Mouse (Mus musculus) thymus, postnatal 14 days (tissue): ENCODE results near the gene Bckdha.

Experiments
- DNase-seq: peaks from one replicate; pipeline ENCODE4 v3.0.0; 2021

Bckdha gene

DNA sequence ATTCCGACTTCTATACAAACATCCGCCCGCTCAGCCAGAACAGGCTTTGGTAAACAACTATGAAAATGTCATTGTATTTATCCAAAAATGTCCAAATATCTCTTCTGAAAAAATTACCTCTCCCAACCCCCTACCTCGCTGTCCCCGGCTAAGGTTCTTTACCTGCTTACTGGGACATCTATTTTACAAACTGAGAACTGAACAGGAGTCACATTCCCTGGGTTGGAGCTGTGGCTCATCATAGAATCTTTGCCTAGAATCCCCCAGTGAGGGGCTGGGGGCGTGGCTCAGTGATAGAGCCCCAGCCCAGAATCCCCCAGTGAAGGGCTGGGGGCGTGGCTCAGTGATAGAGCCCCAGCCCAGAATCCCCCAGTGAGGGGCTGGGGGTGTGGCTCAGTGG lies 47.3 kb downstream of the Bckdha start:
- no peak for DNase-seq

DNA sequence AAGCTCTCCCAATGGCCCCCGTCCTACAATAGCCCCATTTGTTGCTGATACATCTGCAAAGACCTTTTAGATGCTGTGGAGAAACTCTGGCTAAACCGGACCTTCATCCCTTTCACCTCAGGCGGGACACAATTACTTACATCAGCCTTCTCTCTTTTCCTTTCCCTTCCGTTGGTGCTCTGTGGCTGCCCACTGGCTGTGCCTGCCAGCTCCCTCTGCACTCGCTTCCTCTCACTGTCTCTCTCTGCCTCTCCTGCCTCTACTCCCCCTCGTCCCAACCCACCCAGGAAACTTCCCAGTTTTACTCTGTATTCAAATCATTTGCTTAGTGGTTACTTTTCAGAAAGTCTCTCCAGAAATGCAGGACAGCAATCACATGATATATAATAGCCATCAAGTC lies 48.7 kb downstream of the Bckdha start:
- DNase-seq, result no peak

DNA sequence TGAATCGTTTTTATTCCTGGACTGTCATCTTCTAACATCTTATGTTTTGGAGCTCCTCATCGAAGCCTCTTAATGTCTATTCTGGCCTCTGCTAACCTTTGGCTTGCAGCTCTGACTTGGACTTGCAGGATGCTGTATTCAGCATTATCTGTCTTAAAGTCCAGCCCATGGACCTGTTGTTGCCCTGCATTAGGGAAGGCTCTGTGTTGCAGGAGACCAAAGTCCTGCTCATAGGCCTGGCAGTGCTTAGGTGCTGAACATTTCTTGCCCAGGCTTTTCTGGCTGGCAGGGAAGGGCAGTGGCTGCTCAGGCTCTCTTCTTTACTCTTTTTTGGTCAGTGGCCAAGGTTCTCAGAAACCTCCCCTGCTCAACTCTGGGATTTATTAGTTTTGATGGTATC lies 51.6 kb downstream of the Bckdha start:
- no peak for DNase-seq

DNA sequence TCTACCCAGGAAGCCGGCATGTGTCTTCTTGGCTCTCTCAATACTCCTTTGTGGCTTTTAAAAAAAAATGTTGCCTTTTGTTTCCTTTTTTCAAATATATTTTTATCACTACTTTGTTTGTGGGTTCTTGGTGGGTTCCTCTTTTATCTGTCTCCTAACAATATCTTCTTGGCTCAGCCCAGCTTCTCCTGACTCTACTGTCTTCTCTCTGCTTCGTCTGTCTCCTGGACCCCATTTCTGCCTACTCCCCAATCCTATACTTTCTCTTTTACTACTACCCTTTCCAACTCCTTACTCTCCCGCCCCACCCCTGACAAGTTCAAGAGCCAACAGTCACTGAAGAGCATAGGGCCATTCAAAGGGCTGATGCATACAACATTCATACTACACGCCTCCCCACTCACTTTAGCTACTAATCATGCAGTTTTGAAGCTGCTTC lies 52.1 kb downstream of the Bckdha start:
- no peak for DNase-seq

- DNase-seq, result no peak
Measured at GRCm38 (mm10) chr7:25601346-25601745, 57.4 kb downstream of the Bckdha start.

GRCm38 (mm10) chr7:25600666-25601065 lies 58.1 kb downstream of the Bckdha start:
- DNase-seq, result no peak

DNA sequence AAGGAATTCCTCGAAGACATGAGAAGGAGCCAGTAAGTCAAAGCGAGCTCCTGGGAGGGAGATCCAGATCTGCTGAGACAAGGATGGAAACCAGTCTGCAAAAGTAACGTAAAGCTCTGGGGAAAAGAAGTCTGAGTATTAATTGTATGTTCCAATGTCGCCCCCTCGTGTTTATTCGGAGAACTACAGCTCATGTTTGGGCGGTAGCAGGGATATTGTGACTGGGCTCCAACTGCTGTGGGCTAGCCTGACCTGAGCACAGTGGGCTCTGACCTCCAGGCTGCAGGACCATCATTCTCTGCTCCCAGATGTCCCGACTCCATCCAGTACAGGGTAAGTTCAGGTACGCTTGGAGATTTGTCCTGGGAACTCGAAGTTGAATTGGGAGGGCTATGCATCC lies 59.1 kb downstream of the Bckdha start:
- peak; percentile 76 for DNase-seq

GRCm38 (mm10) chr7:25593859-25594258 lies 64.9 kb downstream of the Bckdha start:
- no peak for DNase-seq

GRCm38 (mm10) chr7:25591226-25591625 lies 67.6 kb downstream of the Bckdha start:
- no peak for DNase-seq

DNA sequence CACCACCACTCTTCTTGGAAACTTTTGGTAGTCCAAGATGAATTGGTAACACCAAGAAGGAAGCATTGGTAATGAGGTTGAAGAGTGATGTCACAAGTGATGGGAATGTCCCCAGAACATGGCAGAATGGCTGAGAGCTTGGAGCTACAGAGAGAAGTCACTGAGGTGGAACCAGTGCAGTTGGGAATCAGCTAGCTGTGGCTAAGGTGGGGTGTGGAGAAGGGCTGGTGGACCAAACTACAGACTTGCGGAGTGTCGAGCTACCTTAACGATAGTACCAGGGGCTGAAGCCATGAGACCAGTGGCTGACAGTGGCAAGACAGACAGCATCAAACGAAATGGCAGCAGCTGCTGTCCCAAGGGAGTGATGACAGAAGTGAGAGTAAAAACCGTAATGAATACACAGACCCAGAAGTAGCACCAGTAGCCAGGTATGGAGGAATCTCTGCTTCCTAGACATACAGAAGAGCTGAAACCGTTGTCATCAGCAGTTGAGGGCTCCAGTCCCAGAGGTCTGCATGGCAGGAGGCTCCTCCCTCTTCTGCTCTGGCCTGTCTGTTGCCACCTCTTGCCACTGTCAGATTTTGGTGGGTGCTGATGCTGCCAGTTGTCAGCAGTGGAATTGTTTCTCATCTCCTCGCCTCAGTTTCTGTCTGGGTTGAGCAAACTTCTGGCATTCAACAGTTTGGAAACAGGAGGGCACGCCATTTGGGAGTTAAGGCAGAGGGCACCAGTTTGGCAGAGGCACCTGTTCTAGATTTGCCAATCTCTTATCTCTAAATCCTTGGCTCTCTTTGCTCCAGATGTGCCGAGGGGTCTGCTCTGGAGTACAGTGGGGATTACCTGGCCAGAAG lies 73.2 kb downstream of the Bckdha start:
- DNase-seq, result no peak

DNA sequence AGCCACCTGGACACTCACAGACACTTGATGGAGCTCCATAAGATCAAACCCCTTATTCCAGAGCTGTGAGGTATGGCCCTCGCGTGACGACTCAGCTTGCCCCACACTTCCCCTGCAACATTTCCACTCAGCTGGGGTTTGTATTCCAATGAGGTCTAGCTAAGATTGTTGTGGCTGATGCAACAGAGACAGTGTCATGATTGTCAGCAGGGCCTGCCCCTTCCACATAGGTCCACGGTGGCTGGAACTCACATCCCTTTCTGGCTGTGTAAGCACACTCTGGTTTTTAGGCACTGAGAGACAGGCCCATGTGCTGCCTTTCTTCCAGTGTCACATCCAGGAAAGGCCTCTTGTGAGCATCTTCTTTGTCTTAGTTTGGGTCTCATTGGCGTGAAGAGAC lies 74.1 kb downstream of the Bckdha start:
- no peak for DNase-seq

- DNase-seq, result no peak
Measured at GRCm38 (mm10) chr7:25582301-25582810, 76.4 kb downstream of the Bckdha start.
